Mouse (Mus musculus) small intestine, adult 2 months (tissue): Measurements from ENCODE around the gene Fbp2. TPM values are rescaled to one million over a fixed set of nuclear protein-coding genes. Genes with fewer than 3 reads are reported as not detected.

Source experiments
- H3K27ac ChIP-seq: fragments of 200-500 bp; 2 replicates; pipeline ENCODE4 v1.5.1; 2012; ENCODE audit warnings: low read depth, low read length, control low read depth, inconsistent platforms; ENCODE audit not compliant: insufficient read depth
- H3K27me3 ChIP-seq: fragments of 200-500 bp; 2 replicates; pipeline ENCODE4 v1.6.1; 2012; ENCODE audit warnings: mild to moderate bottlenecking, moderate library complexity, low read length, inconsistent platforms; ENCODE audit not compliant: control insufficient read depth, insufficient read depth
- H3K36me3 ChIP-seq: fragments of 200-500 bp; 2 replicates; pipeline ENCODE4 v1.6.1; 2012; ENCODE audit warnings: mild to moderate bottlenecking, low read length, control low read depth, inconsistent platforms; ENCODE audit not compliant: control insufficient read depth, insufficient read depth
- H3K4me1 ChIP-seq: fragments of 200-500 bp; 2 replicates; pipeline ENCODE4 v1.6.1; 2012; ENCODE audit warnings: low read length, inconsistent platforms, mixed read lengths; ENCODE audit not compliant: control insufficient read depth, insufficient read depth, insufficient read length
- H3K4me3 ChIP-seq: fragments of 200-500 bp; 2 replicates; pipeline ENCODE4 v1.5.1; 2012; ENCODE audit warnings: low read depth, mild to moderate bottlenecking, control low read depth, inconsistent platforms, low read length, moderate library complexity
- CTCF ChIP-seq: fragments of 200-500 bp; IDR thresholded peaks from 2 replicates; pipeline ENCODE4 v1.5.1; 2012; ENCODE audit warnings: low read depth, mild to moderate bottlenecking, control low read depth, inconsistent platforms, low read length, moderate library complexity, mixed read lengths; ENCODE audit not compliant: insufficient replicate concordance, insufficient read length; ENCODE audit errors: extremely low read depth
- POLR2A ChIP-seq: fragments of 200-500 bp; IDR thresholded peaks from 2 replicates; pipeline ENCODE4 v1.6.1; 2012; ENCODE audit warnings: low read depth, mild to moderate bottlenecking, control low read depth, inconsistent platforms, low read length, moderate library complexity
- WGBS: fragments of 180-500 bp; shearing (Covaris S2); methylation state at CpG from one replicate; pipeline ENCODE4 v1.1.7; 2018; 5-methylcytosine and 5-hydroxymethylcytosine counted together
- polyA plus RNA-seq: library from polyadenylated mRNA; depleted of rRNA; stranded (reverse); fragments of >200 nt; gene quantifications from 2 replicates; pipeline ENCODE4 v1.2.3, GENCODE M21; 2012

Gene Fbp2
- polyA plus RNA-seq, 1 experiment, result 184 TPM

DNA sequence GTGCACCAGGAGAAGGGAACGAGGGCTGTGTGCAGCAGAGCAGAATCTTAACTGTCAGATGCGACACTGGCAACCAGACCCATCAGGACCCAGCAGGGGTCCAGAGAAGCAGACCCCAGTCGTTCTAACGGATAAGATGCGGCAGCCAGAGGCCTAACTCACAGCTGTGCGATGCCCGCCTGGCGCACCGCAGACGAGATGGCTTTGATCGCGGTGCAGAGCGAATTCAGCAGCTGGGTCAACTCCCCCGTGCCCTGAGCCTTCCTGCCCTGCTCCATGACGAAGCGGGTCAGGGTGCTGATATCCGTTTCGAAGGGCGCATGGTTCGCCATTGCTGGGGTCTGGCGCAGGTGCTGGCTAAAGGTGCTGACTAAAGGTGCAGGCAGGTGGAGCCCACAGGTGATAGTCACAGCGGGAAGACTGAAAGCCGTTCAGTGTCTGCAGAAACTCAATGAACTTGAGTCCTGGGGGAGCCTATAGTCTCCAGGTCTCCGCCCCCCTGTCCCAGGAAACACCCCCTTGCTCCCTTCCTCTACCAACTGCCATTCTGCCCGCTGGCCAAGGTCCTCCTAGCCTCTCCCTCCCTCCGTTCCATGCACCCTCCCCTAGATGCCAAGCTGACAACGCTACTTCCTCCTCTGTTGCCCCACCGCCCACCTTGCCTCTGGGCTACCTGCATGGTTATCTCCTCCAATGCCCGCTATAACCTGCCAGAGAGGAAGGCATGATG, 29.7 kb upstream of the Fbp2 start, which contains the start of gene Fbp1:
TSS of gene Fbp1 (minus strand) at position 571 of the 730 bp plus-strand sequence.
- Histone ChIP-seq H3K36me3 (no peaks in the 10 kb centered on the region), H3K4me3 (peak within 1 kb of the TSS; percentile 67), H3K27me3 (no peaks in the 10 kb centered on the region), H3K4me1 (peaks cover 5% of the 10 kb centered on the region; the same call in 1 of the 2 replicates), H3K27ac (peak within 1 kb of the TSS; percentile 58; the same call in 1 of the 2 replicates)
- WGBS, result 4% methylated on average over 29 of the region's 29 CpGs
- TF ChIP-seq CTCF (no peak), POLR2A (0 out of 2 replicates have a peak, but pooled peaks have one; percentile 6)

- Histone ChIP-seq H3K27me3 (no peaks in the 10 kb centered on the region), H3K4me3 (no peak overlapping the region), H3K4me1 (peaks cover 14% of the 10 kb centered on the region), H3K27ac (no peak overlapping the region), H3K36me3 (no peaks in the 10 kb centered on the region)
- 83% methylated on average over 3 of the region's 3 CpGs for WGBS
- TF ChIP-seq CTCF (no peak), POLR2A (no peak)
Measured at GRCm38 (mm10) chr13:62884536-62884935, 26.3 kb upstream of the Fbp2 start.

- Histone ChIP-seq H3K27ac (no peak overlapping the region), H3K4me1 (peaks cover 17% of the 10 kb centered on the region), H3K36me3 (no peaks in the 10 kb centered on the region), H3K4me3 (no peak overlapping the region), H3K27me3 (no peaks in the 10 kb centered on the region)
- no peak for TF ChIP-seq CTCF
- no peak for TF ChIP-seq POLR2A
- WGBS, result 92% methylated on average over 9 of the region's 9 CpGs
Measured at GRCm38 (mm10) chr13:62883925-62884324, 25.7 kb upstream of the Fbp2 start.

DNA sequence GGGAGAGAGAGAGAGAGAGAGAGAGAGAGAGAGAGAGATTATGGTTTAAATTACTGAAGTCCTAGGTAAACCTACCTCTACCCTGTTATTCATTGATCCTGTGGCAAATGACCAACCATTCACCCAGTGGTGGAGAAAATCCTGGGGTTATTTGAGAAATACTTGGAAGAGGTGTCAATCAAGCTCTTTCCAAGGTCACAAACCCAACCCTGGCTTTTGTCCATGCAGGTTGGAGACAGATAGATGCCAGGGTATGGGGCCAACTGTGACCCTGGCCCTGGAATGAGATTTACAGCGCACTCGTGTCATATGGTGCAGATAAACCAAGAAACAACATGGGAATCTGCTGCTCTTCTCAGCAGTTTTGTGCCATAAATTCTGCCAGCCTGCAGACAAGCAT, 25.2 kb upstream of the Fbp2 start:
- WGBS, result 87% methylated on average over 2 of the region's 2 CpGs
- Histone ChIP-seq H3K4me1 (peaks cover 15% of the 10 kb centered on the region), H3K36me3 (no peaks in the 10 kb centered on the region), H3K27ac (no peak overlapping the region), H3K27me3 (no peaks in the 10 kb centered on the region), H3K4me3 (no peak overlapping the region)
- TF ChIP-seq CTCF, result no peak
- TF ChIP-seq POLR2A, result no peak

DNA sequence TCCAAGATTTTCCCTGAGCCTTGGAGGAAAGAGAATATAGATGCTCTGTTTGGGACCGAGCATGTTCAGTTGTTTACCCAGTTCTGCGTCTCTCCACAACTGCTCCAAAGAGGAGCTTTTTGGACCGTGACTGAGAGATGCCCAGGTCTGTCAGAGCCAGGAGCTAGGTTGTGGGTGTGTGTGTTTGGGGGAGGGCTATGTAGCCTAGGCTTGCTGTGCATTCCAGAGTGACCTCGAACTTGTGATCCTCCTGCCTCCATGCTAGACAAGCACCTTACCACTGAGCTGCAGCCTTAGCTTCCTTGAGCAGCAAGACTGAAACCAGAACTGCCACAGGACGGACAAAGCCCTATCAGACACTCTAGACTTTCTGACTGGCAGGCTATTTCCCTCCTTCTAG, 24.6 kb upstream of the Fbp2 start:
- WGBS, result 83% methylated on average over 5 of the region's 5 CpGs

DNA sequence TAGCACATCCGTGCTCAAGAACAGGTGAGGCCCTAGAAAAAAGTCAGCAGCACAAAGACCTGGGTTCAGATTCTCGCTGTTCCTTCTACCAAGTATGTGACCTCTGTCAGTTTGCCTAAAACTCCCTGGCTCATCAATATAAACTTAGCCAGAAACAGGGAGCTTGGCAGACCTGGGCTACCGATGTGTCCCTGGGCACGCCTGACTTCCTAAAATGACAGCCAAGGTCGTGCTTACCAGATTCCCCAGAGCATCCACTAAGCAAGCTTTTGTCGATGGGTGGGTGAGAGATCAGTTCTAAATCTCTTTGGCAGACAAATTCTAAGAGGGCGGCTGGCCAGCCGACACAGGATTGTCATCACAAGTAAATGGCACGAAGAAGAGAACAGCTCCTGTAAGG, 23.1 kb upstream of the Fbp2 start:
- no peak for TF ChIP-seq POLR2A
- no peak for TF ChIP-seq CTCF
- H3K36me3 ChIP-seq, result no peaks in the 10 kb centered on the region
- H3K27ac ChIP-seq, result no peak overlapping the region
- peaks cover 15% of the 10 kb centered on the region for H3K4me1 ChIP-seq
- H3K4me3 ChIP-seq, result no peak overlapping the region
- no peaks in the 10 kb centered on the region for H3K27me3 ChIP-seq
- WGBS, result 84% methylated on average over 9 of the region's 9 CpGs

More for the DNA sequence above, 24.6 kb upstream of the Fbp2 start:
- no peaks in the 10 kb centered on the region for H3K36me3 ChIP-seq
- H3K4me1 ChIP-seq, result peaks cover 11% of the 10 kb centered on the region
- no peaks in the 10 kb centered on the region for H3K27me3 ChIP-seq
- no peak for TF ChIP-seq CTCF
- no peak for TF ChIP-seq POLR2A
- H3K4me3 ChIP-seq, result no peak overlapping the region
- H3K27ac ChIP-seq, result no peak overlapping the region

DNA sequence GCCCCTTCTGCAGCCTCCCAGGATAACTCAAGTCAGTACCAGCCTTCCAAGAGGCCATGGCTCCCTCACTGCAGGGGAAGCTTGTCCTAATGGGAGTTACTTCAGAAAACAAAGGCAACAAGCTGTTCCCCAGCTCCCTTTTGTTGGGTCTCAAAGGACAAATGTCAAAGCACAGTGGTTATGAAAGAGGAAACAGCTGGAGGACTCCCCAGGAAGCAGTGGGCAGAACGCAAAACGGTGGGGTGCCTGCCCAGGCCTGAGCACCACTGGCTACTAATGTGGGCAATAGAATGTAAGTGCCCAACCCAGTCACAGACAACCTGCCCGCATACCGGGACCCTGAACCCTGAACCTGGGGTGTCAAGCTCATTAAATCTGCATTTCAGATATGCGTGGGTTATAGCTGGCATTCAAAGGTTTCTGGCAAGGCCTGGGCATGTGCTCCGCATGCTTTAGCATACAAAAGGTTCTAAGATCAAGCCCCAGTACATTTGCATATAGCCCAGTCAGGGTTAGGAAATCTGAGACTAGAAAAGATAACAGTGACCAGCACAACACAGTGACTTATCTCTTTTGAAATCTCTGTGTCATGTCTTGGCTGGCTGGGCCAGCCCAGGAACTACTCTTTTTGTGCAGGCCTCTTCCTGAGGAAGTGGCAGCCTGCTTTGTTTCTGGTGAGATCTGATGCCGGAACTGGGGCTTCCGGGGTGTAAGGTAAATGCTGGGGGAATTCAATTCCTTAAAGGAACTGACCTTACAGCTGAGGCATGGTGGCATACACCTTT, 21.8 kb upstream of the Fbp2 start:
- Histone ChIP-seq H3K27ac (peak overlapping the region; percentile 60), H3K4me3 (no peak overlapping the region), H3K27me3 (no peaks in the 10 kb centered on the region), H3K4me1 (peaks cover 15% of the 10 kb centered on the region), H3K36me3 (no peaks in the 10 kb centered on the region)
- no peak for TF ChIP-seq CTCF
- WGBS, result 33% methylated on average over 8 of the region's 8 CpGs
